Mouse (Mus musculus): ENCODE data around the gene Nup85. TPM values are rescaled to one million over a fixed set of nuclear protein-coding genes. Genes with fewer than 3 reads are reported as not detected.
"Not testable (repeated sequence)": the region's sequence is repeated elsewhere in the genome, so short reads cannot be mapped to it uniquely, and the experiment has no call there.

Nup85 gene
- polyA plus RNA-seq (2016; fragmentation: Nextera tagmentation; extraction: Ambion mirVana): 192 and 205 TPM in 2 replicates

- H3K36me3 ChIP-seq: peaks cover 37% of the 10 kb centered on the region
- H3K9ac ChIP-seq: peak within 1 kb of the TSS; percentile 78
- peak within 1 kb of the TSS; percentile 88 for H3K27ac ChIP-seq
- peak; percentile 88 for ATAC-seq (ENCODE audit: insufficient number of reproducible peaks, insufficient read depth, low FRiP score, low TSS enrichment)
- peaks cover 14% of the 10 kb centered on the region for H3K4me1 ChIP-seq
- peak within 1 kb of the TSS; percentile 78 for H3K4me2 ChIP-seq (replicated peaks)
- H3K27me3 ChIP-seq: no peaks in the 10 kb centered on the region
- H3K9me3 ChIP-seq: no peaks in the 10 kb centered on the region
- under 1% methylated on average over 42 of the region's 42 CpGs for WGBS
- H3K4me3 ChIP-seq: peak within 1 kb of the TSS; percentile 76
Observed at GRCm38 (mm10) chr11:115564064-115564809, at the start of gene Nup85. Gene Nup85 (plus strand): TSS chr11:115564434.

- no peak overlapping the region for H3K27ac ChIP-seq
- H3K4me1 ChIP-seq: peaks cover 31% of the 10 kb centered on the region
- no peak overlapping the region for H3K4me3 ChIP-seq
- H3K27me3 ChIP-seq: no peaks in the 10 kb centered on the region
- 69% methylated on average over 6 of the region's 6 CpGs for WGBS
- H3K36me3 ChIP-seq: no peaks in the 10 kb centered on the region
- H3K4me2 ChIP-seq (replicated peaks): no peak overlapping the region
- no peaks in the 10 kb centered on the region for H3K9me3 ChIP-seq
- H3K9ac ChIP-seq: no peak overlapping the region
- no peak for ATAC-seq (ENCODE audit: insufficient number of reproducible peaks, insufficient read depth, low FRiP score, low TSS enrichment)
Observed at GRCm38 (mm10) chr11:115515021-115515420, 49.2 kb upstream of the Nup85 start.

GRCm38 (mm10) chr11:115516942-115517341, 47.3 kb upstream of the Nup85 start:
- Histone ChIP-seq H3K27ac (no peak overlapping the region), H3K27me3 (no peaks in the 10 kb centered on the region), H3K9ac (no peak overlapping the region), H3K4me1 (peaks cover 12% of the 10 kb centered on the region), H3K4me2 (replicated peaks) (no peak overlapping the region), H3K9me3 (no peaks in the 10 kb centered on the region), H3K4me3 (no peak overlapping the region), H3K36me3 (peaks cover 2% of the 10 kb centered on the region)
- no peak for ATAC-seq (ENCODE audit: insufficient number of reproducible peaks, insufficient read depth, low FRiP score, low TSS enrichment)
- WGBS: 76% methylated on average over 5 of the region's 5 CpGs

- no peak overlapping the region for H3K4me2 ChIP-seq (replicated peaks)
- H3K4me3 ChIP-seq: no peak overlapping the region
- H3K27me3 ChIP-seq: no peaks in the 10 kb centered on the region
- no peaks in the 10 kb centered on the region for H3K9me3 ChIP-seq
- WGBS: 67% methylated on average over 9 of the region's 9 CpGs
- no peaks in the 10 kb centered on the region for H3K4me1 ChIP-seq
- no peak overlapping the region for H3K27ac ChIP-seq
- ATAC-seq (ENCODE audit: insufficient number of reproducible peaks, insufficient read depth, low FRiP score, low TSS enrichment): no peak
- peaks cover 11% of the 10 kb centered on the region for H3K36me3 ChIP-seq
- H3K9ac ChIP-seq: no peak overlapping the region
Observed at GRCm38 (mm10) chr11:115518693-115519092, 45.5 kb upstream of the Nup85 start.

- no peak overlapping the region for H3K4me3 ChIP-seq
- no peak overlapping the region for H3K4me2 ChIP-seq (replicated peaks)
- 88% methylated on average over 3 of the region's 3 CpGs for WGBS
- ATAC-seq (ENCODE audit: insufficient number of reproducible peaks, insufficient read depth, low FRiP score, low TSS enrichment): no peak
- H3K4me1 ChIP-seq: no peaks in the 10 kb centered on the region
- no peaks in the 10 kb centered on the region for H3K27me3 ChIP-seq
- no peak overlapping the region for H3K27ac ChIP-seq
- H3K9ac ChIP-seq: no peak overlapping the region
- peaks cover 18% of the 10 kb centered on the region for H3K36me3 ChIP-seq
- no peaks in the 10 kb centered on the region for H3K9me3 ChIP-seq
Observed at GRCm38 (mm10) chr11:115519581-115519980, 44.7 kb upstream of the Nup85 start.

- Histone ChIP-seq H3K4me2 (replicated peaks) (no peak overlapping the region), H3K9ac (no peak overlapping the region), H3K27me3 (no peaks in the 10 kb centered on the region), H3K36me3 (peaks cover 23% of the 10 kb centered on the region), H3K4me1 (no peaks in the 10 kb centered on the region), H3K27ac (no peak overlapping the region), H3K9me3 (no peaks in the 10 kb centered on the region), H3K4me3 (no peak overlapping the region)
- 77% methylated on average over 2 of the region's 2 CpGs for WGBS
- no peak for ATAC-seq (ENCODE audit: insufficient number of reproducible peaks, insufficient read depth, low FRiP score, low TSS enrichment)
Observed at GRCm38 (mm10) chr11:115520218-115520617, 44.0 kb upstream of the Nup85 start.

- WGBS: 82% methylated on average over 4 of the region's 4 CpGs
- no peak for ATAC-seq (ENCODE audit: insufficient number of reproducible peaks, insufficient read depth, low FRiP score, low TSS enrichment)
- no peaks in the 10 kb centered on the region for H3K4me1 ChIP-seq
Observed at GRCm38 (mm10) chr11:115521080-115521479, 43.2 kb upstream of the Nup85 start.

GRCm38 (mm10) chr11:115522238-115522637, 42.0 kb upstream of the Nup85 start:
- WGBS: 95% methylated on average over 2 of the region's 2 CpGs
- no peak for ATAC-seq (ENCODE audit: insufficient number of reproducible peaks, insufficient read depth, low FRiP score, low TSS enrichment)
- Histone ChIP-seq H3K9ac (no peak overlapping the region), H3K36me3 (peaks cover 43% of the 10 kb centered on the region), H3K27ac (no peak overlapping the region), H3K4me1 (no peaks in the 10 kb centered on the region), H3K4me2 (replicated peaks) (no peak overlapping the region), H3K27me3 (no peaks in the 10 kb centered on the region), H3K9me3 (no peaks in the 10 kb centered on the region), H3K4me3 (no peak overlapping the region)

More at GRCm38 (mm10) chr11:115521080-115521479, 43.2 kb upstream of the Nup85 start:
- Histone ChIP-seq H3K27ac (no peak overlapping the region), H3K4me3 (no peak overlapping the region), H3K36me3 (peaks cover 32% of the 10 kb centered on the region), H3K27me3 (no peaks in the 10 kb centered on the region), H3K9ac (no peak overlapping the region), H3K9me3 (no peaks in the 10 kb centered on the region), H3K4me2 (replicated peaks) (no peak overlapping the region)

GRCm38 (mm10) chr11:115522703-115523102, 41.5 kb upstream of the Nup85 start:
- no peak overlapping the region for H3K4me3 ChIP-seq
- no peaks in the 10 kb centered on the region for H3K4me1 ChIP-seq
- H3K27me3 ChIP-seq: no peaks in the 10 kb centered on the region
- H3K9me3 ChIP-seq: no peaks in the 10 kb centered on the region
- WGBS: 82% methylated on average over 2 of the region's 2 CpGs
- H3K9ac ChIP-seq: no peak overlapping the region
- H3K27ac ChIP-seq: no peak overlapping the region
- ATAC-seq (ENCODE audit: insufficient number of reproducible peaks, insufficient read depth, low FRiP score, low TSS enrichment): no peak
- H3K4me2 ChIP-seq (replicated peaks): no peak overlapping the region
- H3K36me3 ChIP-seq: peaks cover 47% of the 10 kb centered on the region

GRCm38 (mm10) chr11:115526446-115526845, 37.8 kb upstream of the Nup85 start:
- not testable (repeated sequence) for H3K4me2 ChIP-seq (replicated peaks); H3K27ac ChIP-seq; H3K9me3 ChIP-seq; H3K9ac ChIP-seq; H3K4me1 ChIP-seq; H3K4me3 ChIP-seq; ATAC-seq (ENCODE audit: insufficient number of reproducible peaks, insufficient read depth, low FRiP score, low TSS enrichment); H3K27me3 ChIP-seq
- 77% methylated on average over 3 of the region's 3 CpGs for WGBS
- H3K36me3 ChIP-seq: peaks cover 71% of the 10 kb centered on the region

- H3K4me3 ChIP-seq: peak overlapping the region; percentile 93
- no peaks in the 10 kb centered on the region for H3K27me3 ChIP-seq
- peaks cover 13% of the 10 kb centered on the region; the same call in 1 of the 2 replicates for H3K4me1 ChIP-seq
- H3K36me3 ChIP-seq: peaks cover 34% of the 10 kb centered on the region
- no peaks in the 10 kb centered on the region for H3K9me3 ChIP-seq
- peak overlapping the region; percentile 98 for H3K9ac ChIP-seq
- H3K4me2 ChIP-seq (replicated peaks): peak overlapping the region; percentile 84
- 6% methylated on average over 11 of the region's 11 CpGs for whole genome bisulfite sequencing
- no peak for ATAC-seq (ENCODE audit: insufficient number of reproducible peaks, insufficient read depth, low FRiP score, low TSS enrichment)
- peak overlapping the region; percentile 100 for H3K27ac ChIP-seq
Observed at GRCm38 (mm10) chr11:115534759-115535371, 29.4 kb upstream of the Nup85 start.

All from embryonic facial prominence, embryonic 12.5 days (tissue).